Mouse (Mus musculus) heart, postnatal 14 days (tissue): ENCODE measurements around the gene Cyp2b10. TPM values are rescaled to one million over a fixed set of nuclear protein-coding genes. Genes with fewer than 3 reads are reported as not detected.
"Not testable (repeated sequence)": the region's sequence is repeated elsewhere in the genome, so short reads cannot be mapped to it uniquely, and the experiment has no call there.

Source experiments
- DNase-seq, 2 experiments: peaks; one replicate each; pipeline ENCODE4 v3.0.0; 2021 to 2022
- intact Hi-C: fragments of 180-260 bp; cut with DNase I; formaldehyde crosslinking; loops from one replicate; pipeline ENCODE4 v1.15.1; 2025
- total RNA-seq, 2 experiments: library from RNA; stranded (reverse); gene quantifications; 2 replicates each; pipeline ENCODE4 v1.2.3; 2021

The Cyp2b10 gene
- total RNA-seq, 2 experiments from 2014 or later = 0.59 to 2.9 TPM

DNA sequence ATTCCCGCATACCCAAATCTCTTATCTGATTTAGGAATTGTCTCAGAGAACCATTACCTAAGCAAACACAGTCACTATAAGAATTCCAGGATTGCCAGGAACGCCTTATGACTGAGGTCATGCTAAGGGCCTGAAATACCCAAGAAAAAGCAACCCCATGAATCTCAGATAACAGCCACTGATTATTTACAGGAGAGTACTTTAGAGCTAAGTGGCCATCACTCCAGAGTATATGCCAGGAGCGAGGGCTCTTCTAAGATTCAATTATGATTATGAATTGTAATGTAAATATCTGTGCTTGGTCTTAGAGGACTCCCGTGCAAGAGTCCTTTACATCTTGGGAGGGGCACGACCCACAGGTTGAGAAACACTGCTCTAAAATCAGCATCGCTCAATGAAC lies 10.0 kb downstream of the Cyp2b10 start:
- no peak for DNase-seq
- intact Hi-C loops = no loop called here

DNA sequence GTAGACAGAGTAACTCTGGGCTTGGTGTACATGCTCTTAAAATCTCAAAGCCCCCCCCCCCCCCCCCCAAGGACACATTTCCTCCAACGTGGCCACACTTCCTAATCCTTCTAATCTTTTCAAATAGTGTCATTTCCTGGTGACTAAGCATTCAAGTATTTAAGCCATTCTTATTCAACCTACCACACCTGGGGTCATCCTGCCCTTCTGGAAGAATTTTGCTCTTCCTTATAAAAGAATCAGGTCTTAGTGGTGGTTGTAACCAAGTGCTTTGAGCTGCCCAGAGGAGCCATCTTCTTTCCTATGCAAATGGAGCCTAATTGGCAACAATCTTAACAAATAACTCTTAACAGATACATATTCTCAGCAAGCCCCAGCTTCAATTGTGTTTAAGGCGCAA lies 12.6 kb downstream of the Cyp2b10 start:
- intact Hi-C loops = no loop called here
- no peak for DNase-seq

DNA sequence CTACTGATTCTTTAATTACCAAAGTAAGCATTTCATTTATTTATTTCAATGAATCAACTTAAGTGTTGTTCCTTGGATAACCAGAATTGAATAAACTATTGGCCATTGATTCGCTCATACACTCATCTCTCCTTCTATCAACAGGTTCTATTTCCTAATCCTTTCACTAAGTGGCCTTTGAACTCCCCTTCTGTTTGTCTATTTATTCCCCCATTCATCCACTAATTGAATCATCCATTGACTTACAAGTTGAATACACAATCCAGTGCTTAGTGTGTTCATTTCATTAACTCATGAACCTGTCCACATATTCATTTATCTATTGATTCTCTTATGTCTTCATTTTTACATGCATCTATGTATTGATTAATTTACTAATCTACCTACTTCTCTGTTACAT lies 18.7 kb downstream of the Cyp2b10 start:
- DNase-seq = no peak
- intact Hi-C loops = no loop called here

DNA sequence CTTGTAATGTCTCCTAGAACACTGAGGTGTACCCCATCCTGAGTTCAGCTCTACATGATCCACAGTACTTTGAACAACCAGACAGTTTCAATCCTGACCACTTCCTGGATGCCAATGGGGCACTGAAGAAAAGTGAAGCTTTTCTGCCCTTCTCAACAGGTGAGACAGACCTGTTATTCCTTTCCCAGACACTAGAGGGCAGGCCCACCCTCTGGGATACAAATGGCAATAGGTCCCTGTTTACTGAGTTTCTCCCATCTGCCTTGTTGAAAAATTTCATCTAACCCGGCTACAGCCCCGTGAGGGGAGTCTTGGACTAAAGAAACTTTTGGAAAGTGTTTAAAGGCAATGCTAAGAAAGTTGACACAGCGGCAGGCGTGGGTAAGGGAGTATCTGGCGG lies 19.9 kb downstream of the Cyp2b10 start:
- peak in 1 of 2 experiments; percentile 5 for DNase-seq

DNA sequence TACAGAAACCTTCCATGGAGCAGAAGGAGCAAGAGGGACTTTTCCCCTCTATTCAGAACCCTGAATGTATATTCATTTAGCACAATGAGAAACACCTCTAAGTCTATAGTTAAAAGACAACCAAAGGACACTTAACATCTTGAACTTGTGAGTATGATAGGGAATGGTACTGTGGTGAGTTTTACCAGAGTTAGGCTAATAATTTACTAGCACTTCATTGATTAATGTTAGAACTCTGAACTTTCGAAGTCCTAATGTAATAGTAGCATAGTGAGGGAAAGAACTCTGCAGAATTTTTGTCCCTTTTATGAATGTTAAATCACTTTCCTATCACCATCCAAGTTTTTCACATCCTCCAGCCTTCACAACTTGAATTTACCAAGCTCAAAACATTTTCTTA lies 22.0 kb downstream of the Cyp2b10 start:
- DNase-seq = no peak
- intact Hi-C loops = no loop called here

More for the DNA sequence above, 19.9 kb downstream of the Cyp2b10 start:
- intact Hi-C loops = not testable (repeated sequence)

DNA sequence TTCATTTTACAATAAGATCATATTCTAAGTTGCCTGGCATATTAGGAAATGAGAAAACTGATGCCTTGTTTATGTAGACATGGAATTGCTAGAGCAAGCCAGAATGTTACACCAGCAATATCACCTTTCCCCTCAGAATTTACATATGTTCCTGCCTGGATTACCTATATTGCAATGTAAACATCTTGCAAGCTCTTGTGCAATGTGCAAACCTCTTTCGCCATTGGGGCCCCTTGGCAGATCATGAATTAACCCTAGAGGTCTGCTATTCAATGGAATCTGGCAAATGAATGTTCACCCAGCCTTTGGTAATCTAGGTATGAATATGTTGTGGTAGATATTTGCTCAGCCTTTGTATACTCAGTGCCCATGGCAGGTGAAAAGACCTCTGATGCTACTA lies 47.9 kb downstream of the Cyp2b10 start:
- DNase-seq = no peak
- intact Hi-C loops = no loop called here

Other genes starting within 250 kb of the Cyp2b10 start
- 100 to 1,000 TPM; 132 to 146 TPM for gene Bckdha, start 238.6 kb upstream of the Cyp2b10 start, total RNA-seq
- gene Exosc5, start 238.5 kb upstream of the Cyp2b10 start, total RNA-seq = 10 to 100 TPM; 16.9 to 17.2 TPM
- under 1 TPM in 1 of 2 experiments, not detected in 1; 0.37 TPM for gene Tmem91, start 222.5 kb upstream of the Cyp2b10 start, total RNA-seq
- 10 to 100 TPM; 11.0 to 11.3 TPM for gene B9d2, start 216.8 kb upstream of the Cyp2b10 start, total RNA-seq
- gene Tgfb1, start 210.6 kb upstream of the Cyp2b10 start, total RNA-seq = 10 to 100 TPM; 31.7 to 36.1 TPM
- 10 to 100 TPM; 47.0 to 50.7 TPM for gene Ccdc97, start 178.5 kb upstream of the Cyp2b10 start, total RNA-seq
- gene Hnrnpul1, start 142.9 kb upstream of the Cyp2b10 start, total RNA-seq = 10 to 100 TPM; 88.8 to 89.0 TPM
- 100 to 1,000 TPM in 1 of 2 experiments, 10 to 100 TPM in 1; 94.3 to 122 TPM for gene Axl, start 108.9 kb upstream of the Cyp2b10 start, total RNA-seq
- 1 to 10 TPM; 5.4 to 6.1 TPM for gene Cyp2s1, start 80.7 kb upstream of the Cyp2b10 start, total RNA-seq
- gene Cyp2b13, start 163.9 kb downstream of the Cyp2b10 start, total RNA-seq = under 1 TPM; 0.12 to 0.26 TPM